Mouse (Mus musculus) spleen, adult 2 months (tissue): ENCODE measurements around the gene Paxbp1. TPM values are rescaled to one million over a fixed set of nuclear protein-coding genes. Genes with fewer than 3 reads are reported as not detected.

Source experiments
- DNase-seq, 2 experiments: peaks; one replicate each; pipeline versions ENCODE4 v3.0.0 to v3.0.0-alpha.2; 2012 to 2021; ENCODE audit warnings: low spot score in 2 of 2, low read depth in 1 of 2
- H3K27ac ChIP-seq: fragments of 200-500 bp; 2 replicates; pipeline ENCODE4 v1.5.1; 2012; ENCODE audit warnings: low read length, inconsistent platforms; ENCODE audit not compliant: insufficient read depth
- H3K27me3 ChIP-seq: fragments of 200-500 bp; 2 replicates; pipeline ENCODE4 v1.6.1; 2012; ENCODE audit warnings: mild to moderate bottlenecking, moderate library complexity, low read length, inconsistent platforms; ENCODE audit not compliant: control insufficient read depth, insufficient read depth
- H3K36me3 ChIP-seq: fragments of 200-500 bp; 2 replicates; pipeline ENCODE4 v1.6.1; 2012; ENCODE audit warnings: mild to moderate bottlenecking, low read length, inconsistent platforms; ENCODE audit not compliant: control insufficient read depth, insufficient read depth
- H3K4me1 ChIP-seq: fragments of 200-500 bp; 2 replicates; pipeline ENCODE4 v1.6.1; 2011; ENCODE audit warnings: inconsistent platforms; ENCODE audit not compliant: control insufficient read depth, insufficient read depth, insufficient read length
- H3K4me3 ChIP-seq: fragments of 200-500 bp; 2 replicates; pipeline ENCODE4 v1.5.1; 2011; ENCODE audit warnings: mild to moderate bottlenecking, inconsistent platforms; ENCODE audit not compliant: insufficient read depth, insufficient read length; ENCODE audit errors: extremely low read depth
- CTCF ChIP-seq: fragments of 200-500 bp; IDR thresholded peaks from 2 replicates; pipeline ENCODE4 v1.5.1; 2011; ENCODE audit warnings: mild to moderate bottlenecking, inconsistent platforms; ENCODE audit not compliant: insufficient read depth, insufficient read length, insufficient replicate concordance; ENCODE audit errors: extremely low read depth
- POLR2A ChIP-seq: fragments of 200-500 bp; IDR thresholded peaks from 2 replicates; pipeline ENCODE4 v1.6.1; 2011; ENCODE audit warnings: low read depth, low read length, inconsistent platforms
- WGBS: fragments of 180-500 bp; shearing (Covaris S2); methylation state at CpG from one replicate; pipeline ENCODE4 v1.1.7; 2018; 5-methylcytosine and 5-hydroxymethylcytosine counted together
- polyA plus RNA-seq: library from polyadenylated mRNA; depleted of rRNA; stranded (reverse); fragments of >200 nt; gene quantifications from 2 replicates; pipeline ENCODE4 v1.2.3, GENCODE M21; 2012

Paxbp1 gene
- polyA plus RNA-seq, 1 experiment = 10.4 TPM

DNA sequence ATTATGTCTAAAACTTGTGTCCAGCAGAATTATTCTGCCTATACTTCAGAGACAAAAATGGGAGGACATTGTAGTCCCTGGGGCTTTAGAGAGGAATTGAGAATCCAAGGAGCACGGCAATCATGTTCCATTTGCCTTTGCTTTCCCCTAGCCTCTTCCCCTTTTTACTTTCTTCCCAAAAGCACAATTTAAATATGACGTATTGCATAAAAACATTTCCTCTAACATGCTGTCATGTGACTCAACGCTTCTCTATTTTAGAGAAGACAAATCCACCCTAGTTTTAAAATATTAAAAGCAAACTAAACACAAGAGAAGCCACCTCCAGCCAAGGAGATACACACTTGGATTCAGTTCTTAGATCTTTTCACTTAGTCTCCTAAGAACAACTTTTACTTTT lies 32.5 kb downstream of the Paxbp1 start:
- WGBS = 0% methylated on average over 3 of the region's 3 CpGs
- Histone ChIP-seq H3K4me1 (no peaks in the 10 kb centered on the region), H3K27me3 (no peaks in the 10 kb centered on the region), H3K4me3 (peak overlapping the region; percentile 88; the same call in 1 of the 2 replicates), H3K36me3 (peaks cover 11% of the 10 kb centered on the region; the same call in 1 of the 2 replicates), H3K27ac (peak overlapping the region; percentile 94)
- DNase-seq = peak in 1 of 2 experiments; percentile 69
- no peak for TF ChIP-seq CTCF
- no peak for TF ChIP-seq POLR2A

DNA sequence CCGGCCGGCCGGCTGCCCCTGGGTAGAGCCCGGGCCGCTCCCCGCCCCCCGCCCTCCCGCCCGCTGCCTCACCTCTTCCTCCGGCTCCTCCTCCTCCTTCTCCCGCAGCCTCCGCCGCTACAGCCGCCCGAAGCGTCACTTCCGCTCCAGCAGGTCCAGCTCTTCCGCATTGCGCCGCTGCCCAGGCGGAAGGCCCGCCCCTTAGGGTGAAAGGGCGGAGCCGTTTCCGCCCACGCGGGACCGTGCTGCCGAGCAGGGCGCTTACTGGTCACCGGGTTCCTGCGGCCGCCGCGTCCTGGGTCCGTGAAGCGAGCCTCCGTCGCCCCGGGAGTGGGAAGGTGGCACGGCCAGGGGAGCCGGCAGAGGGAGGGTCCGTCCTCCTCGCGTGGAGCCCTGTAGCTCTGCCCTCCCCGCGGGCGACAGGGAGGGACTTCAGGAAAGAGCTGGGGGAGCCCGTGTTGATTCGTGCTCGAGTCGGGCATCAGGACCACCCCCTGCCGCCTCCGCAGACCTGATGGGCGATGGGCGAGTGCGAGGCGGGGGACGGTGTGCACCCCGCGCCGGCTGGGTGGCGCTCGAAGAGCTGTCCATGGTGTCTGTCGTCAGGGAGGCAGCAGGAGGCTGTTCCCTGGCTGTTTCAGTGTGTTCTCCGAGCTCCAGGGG lies 33.2 kb downstream of the Paxbp1 start, which contains the start of gene Synj1:
TSS of gene Synj1 (minus strand) at position 288 of the 663 bp plus-strand sequence.
- DNase-seq = peak; percentile 83 to 88
- Histone ChIP-seq H3K27me3 (no peaks in the 10 kb centered on the region), H3K36me3 (peaks cover 11% of the 10 kb centered on the region; the same call in 1 of the 2 replicates), H3K4me3 (peak within 1 kb of the TSS; percentile 88), H3K27ac (peak within 1 kb of the TSS; percentile 94), H3K4me1 (no peaks in the 10 kb centered on the region)
- under 1% methylated on average over 65 of the region's 66 CpGs for WGBS
- TF ChIP-seq CTCF = no peak
- TF ChIP-seq POLR2A = no peak; the same call in 1 of the 2 replicates

DNA sequence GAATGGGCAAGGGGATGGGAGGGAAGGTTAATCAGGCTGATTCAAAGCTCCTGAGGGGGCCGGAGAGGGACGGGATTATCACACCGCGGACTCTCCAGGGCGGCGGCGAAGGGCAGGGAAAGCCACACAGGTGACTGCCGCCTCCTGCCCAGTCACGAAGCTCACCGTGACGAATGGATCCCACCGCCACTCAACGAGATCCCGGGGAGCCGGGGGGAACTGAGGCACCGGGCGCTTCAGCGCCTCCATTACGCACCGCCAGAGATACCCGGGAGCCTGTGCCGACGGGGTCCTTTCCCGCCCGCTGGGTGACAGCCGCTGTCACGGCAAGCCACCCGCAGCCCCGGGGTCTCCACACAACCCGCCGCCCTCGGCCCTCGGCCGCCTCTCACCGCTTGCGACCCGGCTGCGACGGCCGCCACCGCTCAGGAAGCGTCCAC lies 33.7 kb downstream of the Paxbp1 start:
- H3K4me3 ChIP-seq = peak overlapping the region; percentile 84
- peaks cover 6% of the 10 kb centered on the region; the same call in 1 of the 2 replicates for H3K36me3 ChIP-seq
- H3K27ac ChIP-seq = peak overlapping the region; percentile 85
- H3K4me1 ChIP-seq = no peaks in the 10 kb centered on the region
- no peak for DNase-seq
- H3K27me3 ChIP-seq = no peaks in the 10 kb centered on the region
- no peak for TF ChIP-seq CTCF
- TF ChIP-seq POLR2A = no peak
- under 1% methylated on average over 42 of the region's 42 CpGs for WGBS

DNA sequence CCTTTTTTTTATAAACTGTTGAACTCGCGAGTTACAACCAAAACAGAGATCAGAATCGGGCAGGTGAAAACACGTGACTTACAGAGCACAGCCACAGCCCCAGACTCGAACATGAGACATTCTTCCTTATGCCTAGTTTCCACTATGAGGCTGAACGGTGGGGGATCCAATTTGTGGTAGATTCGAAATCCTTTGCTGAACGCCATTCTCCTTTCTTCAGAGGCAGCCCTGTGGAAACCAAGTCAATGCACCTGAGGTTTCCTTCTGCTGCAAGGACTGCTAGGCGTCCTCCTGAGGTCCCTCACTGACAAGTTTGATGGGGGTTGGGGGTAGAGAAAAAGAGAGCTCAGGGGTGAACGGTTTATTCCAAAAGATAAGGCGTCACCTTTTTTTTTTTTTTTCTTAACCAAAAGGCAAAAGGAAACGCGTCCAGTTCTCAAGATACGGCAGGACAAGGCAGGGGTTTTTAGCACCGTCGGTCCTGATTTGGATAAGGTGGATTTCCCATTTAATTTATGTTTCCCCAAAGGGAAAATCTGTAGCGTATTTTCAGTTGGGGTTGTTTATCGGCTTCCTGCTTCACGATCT lies 34.3 kb downstream of the Paxbp1 start:
- no peaks in the 10 kb centered on the region for H3K4me1 ChIP-seq
- H3K27me3 ChIP-seq = no peaks in the 10 kb centered on the region
- WGBS = 3% methylated on average over 19 of the region's 19 CpGs
- no peak for DNase-seq
- H3K36me3 ChIP-seq = 0 out of 2 replicates have a peak, but pooled peaks cover 5% of the 10 kb centered on the region
- peak overlapping the region; percentile 84 for H3K4me3 ChIP-seq
- TF ChIP-seq CTCF (no peak), POLR2A (no peak)
- H3K27ac ChIP-seq = peak overlapping the region; percentile 85

DNA sequence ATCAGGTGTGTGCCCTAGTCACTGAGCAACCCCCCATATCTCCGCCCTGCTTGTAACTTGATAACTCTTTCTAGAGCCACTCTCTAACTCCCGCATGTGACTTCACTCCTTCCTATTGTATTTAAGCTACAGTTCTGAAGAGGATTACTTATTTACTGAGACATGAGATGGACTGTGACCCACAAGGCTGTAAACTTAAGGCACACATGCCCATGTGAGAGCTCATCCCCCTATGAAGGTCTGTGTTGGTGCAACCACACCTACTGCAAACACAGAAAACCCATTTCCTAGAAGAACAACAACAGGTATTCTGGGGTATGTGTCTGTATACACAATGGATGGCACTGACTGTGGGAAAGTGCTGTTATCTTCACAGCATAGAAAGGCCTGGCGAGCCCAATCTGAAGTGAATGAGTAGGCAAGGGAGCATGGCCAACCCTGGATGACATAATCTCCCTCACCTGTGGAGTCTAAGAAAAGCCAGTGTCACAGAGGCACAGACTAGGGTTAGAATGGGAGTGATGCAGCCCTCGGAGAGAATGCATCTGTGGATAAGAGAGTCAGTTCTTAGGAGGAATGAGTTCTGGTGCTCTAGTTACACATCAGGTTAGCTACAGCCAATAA lies 39.3 kb downstream of the Paxbp1 start:
- Histone ChIP-seq H3K4me3 (no peak overlapping the region), H3K27ac (no peak overlapping the region)
- TF ChIP-seq POLR2A = no peak
- no peak for TF ChIP-seq CTCF

DNA sequence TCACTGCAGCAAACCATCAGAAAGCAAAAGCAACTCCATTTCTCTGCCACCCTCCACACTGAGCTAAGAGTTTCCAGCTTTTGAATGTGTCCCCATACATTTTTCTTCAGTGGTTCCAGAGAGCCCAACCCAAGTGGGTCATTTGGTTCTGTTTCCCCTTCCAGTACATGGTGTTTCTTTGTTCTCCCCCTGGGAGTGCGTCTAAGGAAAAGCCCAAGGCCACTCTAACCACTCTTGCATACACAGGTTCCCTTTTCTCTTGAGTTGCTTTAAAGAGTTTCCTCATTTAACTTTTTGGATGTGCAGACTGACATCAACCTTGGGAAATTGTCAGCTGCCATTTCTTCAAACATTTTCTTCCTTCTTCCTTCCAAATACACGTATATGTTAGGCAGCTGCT lies 43.2 kb downstream of the Paxbp1 start:
- 22% methylated on average over 2 of the region's 2 CpGs for WGBS
- peaks cover 8% of the 10 kb centered on the region; the same call in 1 of the 2 replicates for H3K4me1 ChIP-seq
- TF ChIP-seq CTCF (no peak), POLR2A (no peak)
- H3K27ac ChIP-seq = no peak overlapping the region
- no peaks in the 10 kb centered on the region for H3K27me3 ChIP-seq
- H3K36me3 ChIP-seq = no peaks in the 10 kb centered on the region
- H3K4me3 ChIP-seq = no peak overlapping the region
- DNase-seq = no peak

More for the DNA sequence above, 39.3 kb downstream of the Paxbp1 start:
- Histone ChIP-seq H3K36me3 (0 out of 2 replicates have a peak, but pooled peaks cover 2% of the 10 kb centered on the region), H3K4me1 (peaks cover 4% of the 10 kb centered on the region; the same call in 1 of the 2 replicates), H3K27me3 (no peaks in the 10 kb centered on the region)
- DNase-seq = no peak
- WGBS = 89% methylated on average over 4 of the region's 4 CpGs
